Mouse (Mus musculus) heart, adult 11 months (tissue): ENCODE data around the gene Lsmem1.

ENCODE experiments used
- DNase-seq: peaks from one replicate; pipeline ENCODE4 v3.0.0; 2022

The Lsmem1 gene

GRCm38 (mm10) chr12:40133573-40134271 is 65.6 kb downstream of the Lsmem1 start, which contains the start of gene Scin:
Gene Scin (minus strand): TSS chr12:40134228.
- peak; percentile 89 for DNase-seq

GRCm38 (mm10) chr12:40133194-40133572 is 66.1 kb downstream of the Lsmem1 start:
- DNase-seq, result no peak
